Mouse (Mus musculus) erythroblast, embryonic 14.5 days (primary cell): ENCODE measurements around the gene Ldlrap1.

Experiments used
- GATA1 ChIP-seq: IDR thresholded peaks from 2 replicates; pipeline ENCODE4 v1.6.1; 2012; ENCODE audit warnings: low read length, inconsistent platforms, mixed read lengths
- TAL1 ChIP-seq: IDR thresholded peaks from 3 replicates; pipeline ENCODE4 v1.6.1; 2012; ENCODE audit warnings: low read length, inconsistent platforms, mixed read lengths

GRCm38 (mm10) chr4:134713937-134714336, 53.9 kb downstream of the Ldlrap1 start:
- TF ChIP-seq GATA1 (no peak), TAL1 (no peak)
